Mouse (Mus musculus) ZHBTc4 (cell line): ENCODE results near the gene Pbp2.
A peak's percentile ranks its signal among the peaks of the same experiment; 100 is the strongest.

Source experiments
- DNase-seq: peaks from one replicate; pipeline ENCODE4 v3.0.0-alpha.2; 2011; ENCODE audit warnings: low read depth, low spot score

Gene Pbp2

DNA sequence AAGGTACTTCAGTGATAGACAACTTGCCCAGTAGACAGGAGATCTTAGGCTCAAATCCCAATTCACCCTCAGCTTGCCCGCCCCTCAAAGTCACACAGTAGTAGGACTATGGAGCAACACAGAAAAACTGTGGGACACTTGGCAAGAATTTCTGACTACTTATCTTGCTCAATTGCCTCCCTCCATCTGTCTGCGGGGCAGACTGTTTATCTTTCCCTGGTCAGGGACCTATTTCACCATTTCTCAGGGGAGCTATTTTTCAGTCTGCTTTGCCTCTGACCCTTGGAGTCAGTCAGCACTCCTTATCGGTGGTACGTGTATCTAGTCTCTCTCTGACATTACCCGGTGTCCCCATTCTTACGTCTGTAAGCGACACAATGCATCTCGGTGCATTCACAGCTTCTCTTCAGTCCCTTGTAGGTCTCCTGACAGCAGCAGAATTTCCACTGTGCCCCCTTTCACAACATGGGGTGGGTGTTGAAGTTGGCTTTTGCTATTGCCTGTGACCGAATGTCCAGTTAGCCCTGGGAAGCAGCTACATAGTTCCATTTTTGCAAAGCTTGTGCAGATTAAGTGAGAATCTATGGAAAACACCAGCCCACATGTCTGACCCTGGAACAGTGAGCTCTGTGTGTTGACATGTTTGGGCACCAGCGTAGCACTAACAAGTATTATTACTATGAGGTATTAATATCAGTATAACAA is 7.6 kb downstream of the Pbp2 start:
- DNase-seq, result no peak

DNA sequence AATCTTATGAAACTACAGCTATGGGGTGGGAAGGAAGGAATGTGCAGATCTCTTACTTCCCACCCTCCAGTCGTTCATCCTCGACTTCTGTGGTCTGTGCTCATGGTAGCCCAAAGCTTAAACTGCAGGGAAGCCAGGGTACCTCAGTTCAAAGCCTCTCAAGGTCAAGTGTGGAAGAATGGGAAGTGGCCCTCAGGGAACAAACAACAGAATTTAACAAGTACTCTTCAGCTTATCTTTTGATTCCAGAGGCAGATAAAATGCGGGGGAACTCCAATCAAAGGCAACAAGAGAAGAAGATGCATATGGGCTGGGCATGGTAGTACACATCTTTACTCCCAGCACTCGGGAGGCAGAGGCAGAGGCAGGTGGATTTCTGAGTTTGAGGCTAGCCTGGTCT is 9.7 kb downstream of the Pbp2 start:
- no peak for DNase-seq

DNA sequence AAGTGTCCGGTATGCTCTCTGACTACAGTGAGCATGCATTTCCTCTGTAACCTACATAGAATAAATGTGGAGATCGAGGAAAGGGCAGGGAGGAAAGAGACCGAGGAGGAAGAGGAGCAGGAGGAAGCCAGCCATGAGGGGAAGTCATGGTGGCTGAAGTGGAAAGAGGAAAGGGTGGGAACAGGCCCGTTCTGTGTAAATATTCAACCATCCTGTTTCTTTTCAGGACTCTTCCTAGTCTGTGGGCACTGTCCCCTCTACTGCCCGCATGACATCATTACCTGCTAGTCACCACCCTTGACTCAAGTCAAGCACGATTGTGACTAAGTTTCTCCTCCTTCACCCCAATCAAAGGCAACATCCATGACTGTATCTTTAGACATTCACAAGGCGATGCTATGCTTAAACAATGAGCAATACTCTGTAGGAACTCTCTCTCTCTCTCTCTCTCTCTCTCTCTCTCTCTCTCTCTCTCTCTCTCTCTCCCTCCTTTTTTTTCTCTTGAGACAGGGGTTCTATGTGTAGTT is 11.1 kb downstream of the Pbp2 start:
- DNase-seq, result no peak

DNA sequence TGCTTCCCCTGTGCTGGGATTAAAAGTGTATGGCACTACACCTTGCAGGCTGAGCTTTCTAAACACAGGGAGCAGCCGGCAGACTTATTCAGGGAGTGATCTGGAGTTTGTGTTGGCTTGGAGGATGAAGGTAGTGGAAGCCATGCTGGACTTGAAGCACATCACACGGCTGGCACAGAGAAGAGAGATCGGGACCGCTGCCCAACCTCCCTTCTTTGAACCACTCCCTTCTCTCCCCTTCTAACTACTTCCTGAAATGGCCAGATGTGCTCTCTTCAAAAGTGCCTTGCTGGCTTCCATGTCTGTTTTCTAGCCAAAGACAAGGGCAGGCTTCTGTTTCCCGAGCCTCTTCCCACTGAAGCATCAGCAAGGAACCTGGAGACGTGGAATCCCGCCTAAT is 12.6 kb downstream of the Pbp2 start:
- no peak for DNase-seq

DNA sequence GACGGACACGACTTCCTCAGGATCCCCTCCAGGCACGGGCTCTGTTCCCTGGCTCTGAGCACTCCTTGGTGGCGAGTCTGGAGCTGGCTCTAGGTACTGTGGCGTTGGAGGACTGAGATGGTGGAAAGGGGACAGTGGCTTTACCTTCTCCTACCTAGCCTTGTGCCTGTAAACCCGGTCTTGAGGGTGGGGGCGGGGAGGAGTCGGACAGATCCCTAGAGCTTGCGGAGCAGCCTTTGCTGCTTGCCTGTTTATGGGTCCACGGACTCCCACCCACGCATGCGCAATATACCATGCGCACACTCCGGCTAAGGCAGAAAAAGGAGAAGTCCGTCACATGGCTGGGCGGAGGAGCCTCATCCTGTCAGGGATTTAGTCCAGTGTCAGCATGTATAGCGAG is 13.9 kb downstream of the Pbp2 start:
- DNase-seq, result peak; percentile 77

DNA sequence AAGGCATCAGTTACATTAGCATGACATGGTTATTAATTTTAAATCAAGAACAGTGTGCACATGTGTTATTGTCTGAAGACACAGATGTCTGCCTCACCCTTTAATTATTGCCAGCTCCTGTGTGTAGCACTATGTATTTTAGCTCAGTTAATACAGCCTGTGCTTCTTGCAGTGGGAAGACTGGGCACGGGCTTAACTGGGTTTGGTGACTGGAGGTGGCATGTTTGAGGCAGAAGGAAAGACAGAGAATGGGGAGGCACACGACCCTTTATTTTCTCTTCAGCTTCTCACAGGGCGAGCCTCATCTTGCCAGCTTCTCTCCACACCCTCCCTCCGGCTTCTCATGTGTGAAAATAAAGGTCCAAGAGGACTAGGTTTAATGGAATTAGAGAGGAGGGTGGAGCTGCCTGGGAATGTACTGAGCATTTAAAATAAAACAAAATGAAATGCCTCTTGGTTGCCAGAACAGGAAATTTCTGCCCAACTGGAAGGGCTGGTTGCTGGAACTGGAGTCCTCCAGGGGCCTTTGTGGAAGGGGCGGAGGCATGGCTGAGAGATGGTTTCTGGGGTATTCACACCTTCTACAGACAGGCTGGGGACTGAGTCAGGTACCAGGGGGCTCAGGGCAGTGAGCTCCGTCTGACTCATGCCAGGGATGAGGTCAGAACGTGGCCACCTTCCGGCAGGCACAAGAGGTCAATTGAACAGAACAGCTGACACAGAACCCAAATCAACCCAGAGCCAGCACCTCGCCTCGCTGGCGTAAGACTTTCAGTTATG is 14.9 kb downstream of the Pbp2 start:
- no peak for DNase-seq

DNA sequence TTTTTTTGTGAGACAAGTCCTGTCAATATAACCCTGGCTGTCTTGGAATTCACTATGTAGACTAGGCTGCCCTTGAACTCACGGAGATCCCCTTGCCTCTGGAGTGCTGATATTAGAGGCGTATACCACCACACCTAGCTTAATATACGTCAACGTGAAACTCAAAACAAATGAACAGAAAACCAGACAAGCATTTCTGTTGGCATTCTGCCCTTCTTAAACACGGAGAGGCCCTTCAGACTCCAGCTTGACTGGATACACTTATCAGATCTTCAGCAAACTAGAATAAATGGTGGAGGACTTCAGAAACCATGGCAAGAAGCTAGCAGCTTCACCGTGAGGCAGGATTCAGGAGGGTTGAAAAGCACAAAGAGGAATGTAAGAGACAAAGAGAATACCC is 16.1 kb downstream of the Pbp2 start:
- no peak for DNase-seq

DNA sequence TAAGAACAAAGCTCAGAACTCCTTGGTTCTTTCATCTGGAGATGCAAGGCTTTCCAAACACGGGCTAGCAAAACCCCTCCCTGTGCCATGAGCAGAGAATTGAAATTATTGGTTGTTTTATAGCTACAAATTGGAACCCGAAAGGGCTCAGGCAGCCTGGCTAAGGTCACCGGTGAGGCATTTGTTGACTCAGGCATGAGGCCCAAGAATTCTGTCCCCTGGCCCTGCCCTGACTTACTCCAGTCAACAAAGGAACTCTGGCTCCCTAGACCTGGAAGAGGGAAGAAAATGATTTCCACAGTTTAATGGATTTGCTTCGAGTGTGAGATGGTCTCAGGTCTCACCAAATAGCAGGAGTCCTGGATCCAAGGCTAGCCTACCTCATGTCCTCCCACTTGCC is 17.8 kb downstream of the Pbp2 start:
- no peak for DNase-seq

DNA sequence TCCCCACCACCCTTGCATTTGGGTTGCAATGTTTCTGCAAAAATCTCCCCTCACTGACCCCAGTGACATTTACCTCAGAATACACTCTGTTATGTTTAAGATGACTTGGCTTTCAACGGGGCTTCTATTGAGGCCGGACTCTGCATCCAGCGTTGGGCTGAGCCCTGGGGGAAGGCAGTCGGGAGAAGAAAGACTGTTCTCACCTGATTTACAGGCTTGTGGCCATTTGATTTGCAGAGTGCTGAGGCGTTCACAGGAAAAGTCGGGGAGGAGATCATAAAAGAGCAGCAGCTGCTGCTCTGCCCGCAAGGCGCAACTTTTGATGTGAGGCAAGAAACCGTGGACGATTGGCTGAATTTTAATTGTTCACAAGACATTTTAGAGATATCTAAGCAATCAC is 30.3 kb downstream of the Pbp2 start:
- DNase-seq, result peak; percentile 32

DNA sequence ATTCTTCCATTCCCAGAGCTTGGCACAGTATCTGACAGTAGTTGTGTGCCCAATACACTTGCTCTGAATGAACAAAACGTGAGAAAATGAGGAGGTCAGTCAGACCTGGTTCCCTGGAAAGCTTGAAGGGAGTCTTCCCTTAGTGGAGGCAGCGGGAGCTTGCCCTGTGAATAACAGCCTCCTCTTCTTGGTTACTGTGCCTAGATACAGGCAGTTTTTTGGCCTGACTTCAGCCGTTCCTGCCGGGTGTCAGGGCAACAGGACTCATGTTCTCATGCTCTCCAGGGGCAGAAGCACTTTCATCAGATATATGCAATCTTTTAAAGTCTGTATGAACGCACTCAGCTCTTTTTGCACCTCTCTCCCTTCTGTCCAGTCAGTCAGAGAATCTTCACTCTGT is 30.9 kb downstream of the Pbp2 start:
- DNase-seq, result peak; percentile 34

DNA sequence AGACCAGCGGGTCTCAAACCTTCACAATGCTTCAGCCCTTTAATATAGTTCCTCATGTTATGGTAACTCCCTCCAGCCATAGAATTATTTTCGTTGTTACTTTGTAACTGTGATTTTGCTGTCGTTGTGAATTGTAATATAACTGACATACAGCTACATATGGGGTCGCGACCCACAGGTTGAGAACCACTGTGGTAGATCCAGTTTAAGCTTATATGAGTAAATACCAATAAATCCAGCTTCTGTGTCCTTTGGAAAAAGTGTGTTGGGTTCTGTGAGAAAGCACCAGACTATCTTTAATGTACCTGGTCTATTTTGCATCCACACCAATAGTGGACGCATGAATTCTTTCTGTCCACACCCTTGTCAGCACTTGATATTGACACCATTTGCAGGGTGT is 31.9 kb downstream of the Pbp2 start:
- DNase-seq, result no peak

DNA sequence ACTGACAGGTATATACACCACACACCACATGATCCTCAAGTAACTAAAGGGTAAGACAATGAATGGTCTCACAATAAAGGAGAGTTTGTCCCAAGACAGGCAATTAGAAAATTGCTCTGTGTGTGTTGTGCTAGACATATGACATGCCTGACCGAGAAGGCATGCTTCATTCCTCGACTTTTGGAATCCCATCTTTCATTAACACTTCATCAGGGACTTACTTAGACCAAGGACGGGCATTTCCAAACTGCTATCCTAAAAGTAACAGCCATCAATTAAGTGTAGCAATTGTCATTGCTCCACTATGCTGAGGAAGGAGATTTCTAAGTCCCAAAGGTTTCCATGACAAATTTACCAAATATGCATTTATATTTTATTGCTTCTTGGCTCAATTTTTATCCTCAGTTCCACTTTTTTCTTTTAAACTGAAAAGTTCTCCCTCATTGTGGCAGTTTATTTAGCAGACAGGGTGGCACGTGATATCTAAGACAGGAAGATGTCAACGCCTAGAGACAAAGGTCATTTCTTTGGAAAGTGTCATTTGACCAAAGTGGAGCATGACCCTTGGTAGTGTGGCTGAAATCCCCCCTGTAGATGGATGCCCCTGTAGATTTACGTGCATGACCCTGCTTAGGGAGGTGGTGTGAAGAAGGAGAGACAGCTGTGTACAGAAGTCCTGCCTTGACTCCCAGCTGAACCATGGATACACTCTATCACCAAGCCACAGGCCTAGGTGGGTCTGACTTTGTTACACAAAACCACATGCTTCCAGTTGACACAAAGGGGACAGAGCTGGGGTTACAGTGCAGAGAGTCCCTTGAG is 33.5 kb downstream of the Pbp2 start:
- no peak for DNase-seq

DNA sequence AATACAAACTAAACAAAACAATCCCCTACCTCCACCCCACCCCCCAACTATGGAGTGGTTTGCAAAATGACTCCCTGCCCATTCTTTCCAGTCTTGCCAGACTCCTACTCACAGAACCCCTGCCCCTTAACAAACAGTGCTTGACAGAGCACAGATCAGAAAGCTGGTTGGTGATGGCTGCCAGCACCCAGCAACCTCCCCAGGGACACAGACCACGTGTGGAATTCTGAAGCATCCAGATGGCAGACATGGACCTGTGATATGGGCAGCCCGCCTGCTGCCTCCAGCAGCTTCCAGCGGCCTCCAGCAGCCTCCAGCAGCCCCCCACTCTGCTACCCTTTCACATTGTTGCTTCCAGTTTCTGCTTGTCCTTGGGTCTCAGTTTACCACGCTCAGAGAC is 35.0 kb downstream of the Pbp2 start:
- no peak for DNase-seq

DNA sequence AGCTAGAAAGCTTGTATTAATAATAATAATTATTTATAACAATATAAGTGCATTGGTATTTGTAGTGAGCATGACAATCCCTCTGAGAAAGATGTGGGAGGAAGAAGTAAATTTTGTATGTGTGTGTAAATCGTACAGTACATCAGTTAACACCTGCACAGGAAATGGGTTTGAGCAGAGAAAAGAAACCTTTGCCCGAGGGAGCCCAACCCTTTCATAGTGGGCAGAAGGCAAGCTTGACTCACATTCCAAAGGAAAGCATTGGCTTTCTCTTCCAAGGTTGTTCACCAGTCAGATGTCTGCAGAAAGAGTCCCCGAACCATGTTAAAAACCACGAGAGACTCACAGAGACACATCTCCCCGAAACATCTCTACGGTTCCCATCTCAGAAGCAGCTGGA is 37.1 kb downstream of the Pbp2 start:
- DNase-seq, result no peak

DNA sequence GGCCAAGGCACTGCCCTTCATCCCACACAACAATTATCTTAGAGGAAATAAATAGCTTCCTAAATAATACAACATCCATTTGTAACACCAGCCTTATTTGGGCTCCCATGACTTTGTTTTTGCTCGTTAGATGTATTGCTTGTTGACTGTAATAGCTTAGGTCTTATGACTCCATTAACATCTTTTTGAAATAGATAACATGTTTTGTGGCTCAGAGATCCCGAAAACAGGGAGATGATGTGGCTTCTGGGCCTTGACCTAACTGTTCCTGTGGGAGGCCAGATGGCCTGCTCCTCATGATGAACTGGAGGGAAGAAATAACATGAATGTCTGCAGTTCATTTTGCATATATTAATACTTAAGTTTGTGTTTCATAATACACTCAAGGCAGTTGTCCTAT is 38.4 kb downstream of the Pbp2 start:
- no peak for DNase-seq

DNA sequence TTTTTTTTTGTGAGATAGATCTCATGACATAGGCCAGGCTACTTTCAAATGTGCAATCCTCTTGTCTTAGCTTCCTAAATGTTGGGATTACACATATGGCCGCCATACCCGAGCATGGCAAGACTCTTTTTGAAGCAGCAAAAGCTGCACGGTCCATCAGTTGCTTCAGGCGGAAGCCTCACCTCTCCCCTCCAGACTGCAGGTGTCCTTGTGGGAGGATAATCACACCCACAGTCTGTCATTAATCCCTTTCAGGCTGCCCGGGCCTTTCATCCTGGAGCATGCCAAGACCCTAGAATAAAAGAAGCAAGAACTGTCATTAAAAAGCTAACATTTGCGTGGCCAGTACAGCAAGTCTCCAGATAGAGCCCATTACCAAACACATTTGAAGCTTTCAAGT is 40.6 kb downstream of the Pbp2 start:
- DNase-seq, result peak; percentile 33

DNA sequence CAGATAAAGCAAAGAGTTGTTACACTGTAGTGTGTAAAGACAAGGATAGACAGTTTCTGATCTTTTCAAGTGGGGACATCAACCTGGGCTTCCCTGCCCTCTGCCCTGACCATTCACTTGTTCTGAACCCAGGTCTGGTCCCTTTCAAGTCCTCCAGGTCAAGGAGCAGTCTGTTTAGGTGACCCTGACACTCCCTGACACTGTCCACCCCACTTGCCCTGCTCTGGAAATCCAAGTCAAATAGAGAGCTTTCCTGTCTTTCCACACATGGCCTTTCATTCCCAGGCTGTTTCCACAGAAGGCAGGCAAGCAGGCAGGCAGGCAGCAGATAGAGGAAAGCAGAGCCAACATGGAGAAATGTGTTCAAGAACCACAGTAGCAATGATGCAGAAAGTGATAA is 41.8 kb downstream of the Pbp2 start:
- DNase-seq, result no peak

DNA sequence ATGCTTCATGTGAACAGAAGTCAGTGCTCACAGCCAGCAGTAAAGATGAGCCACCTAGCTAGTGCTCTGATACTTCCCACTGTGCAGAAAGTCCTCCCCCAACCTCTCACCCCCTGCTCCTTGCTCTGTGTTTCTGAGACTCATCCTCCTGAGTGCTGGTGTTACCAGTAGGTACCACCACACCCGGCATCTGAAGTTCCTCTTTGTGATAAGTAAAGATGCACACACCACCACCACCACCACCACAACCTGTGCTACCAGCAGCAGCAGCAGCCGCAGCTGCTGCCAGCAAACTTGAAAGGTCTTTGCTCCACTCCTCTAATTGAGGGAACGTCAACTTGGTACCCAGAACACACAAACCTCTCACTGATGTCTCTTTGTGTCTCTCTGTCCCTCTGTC is 43.0 kb downstream of the Pbp2 start:
- no peak for DNase-seq

DNA sequence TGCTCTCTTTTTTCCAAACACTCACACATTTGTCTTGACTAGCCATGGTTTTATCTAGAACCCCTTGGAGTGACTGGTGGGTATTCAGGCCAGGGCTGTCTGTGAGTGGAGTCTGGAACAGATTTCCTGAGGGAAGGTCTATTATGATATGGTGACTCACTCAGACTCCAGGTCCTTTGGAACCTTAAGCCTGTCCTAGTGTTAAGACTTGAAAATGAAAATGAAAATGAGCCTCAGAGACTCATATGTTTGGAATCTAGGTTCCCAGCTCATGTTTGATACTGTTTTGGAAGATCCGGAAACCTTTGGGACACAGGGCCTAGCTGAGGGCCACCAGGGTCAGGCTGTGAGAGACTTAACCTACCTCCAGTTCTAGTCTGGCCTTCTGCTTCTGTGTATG is 44.1 kb downstream of the Pbp2 start:
- no peak for DNase-seq

DNA sequence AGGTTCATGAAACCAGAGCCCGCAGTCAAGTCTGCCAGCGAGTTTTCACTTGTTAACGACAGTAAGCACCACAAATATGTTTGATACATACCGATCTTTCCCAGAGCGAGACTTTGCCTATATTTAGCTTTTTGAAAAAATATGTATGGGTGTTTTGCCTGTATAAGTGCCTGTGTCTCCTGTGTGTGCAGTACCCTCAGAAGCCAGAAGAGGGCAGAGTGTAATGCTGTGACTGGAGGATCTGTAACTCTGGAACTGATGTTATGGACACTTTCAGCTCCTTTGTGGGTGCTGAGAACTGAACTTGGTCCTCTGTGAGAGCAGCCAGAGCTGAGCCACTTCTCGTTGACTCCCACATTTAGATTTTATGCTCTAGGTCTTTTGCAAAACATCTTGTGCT is 46.1 kb downstream of the Pbp2 start:
- peak; percentile 62 for DNase-seq

DNA sequence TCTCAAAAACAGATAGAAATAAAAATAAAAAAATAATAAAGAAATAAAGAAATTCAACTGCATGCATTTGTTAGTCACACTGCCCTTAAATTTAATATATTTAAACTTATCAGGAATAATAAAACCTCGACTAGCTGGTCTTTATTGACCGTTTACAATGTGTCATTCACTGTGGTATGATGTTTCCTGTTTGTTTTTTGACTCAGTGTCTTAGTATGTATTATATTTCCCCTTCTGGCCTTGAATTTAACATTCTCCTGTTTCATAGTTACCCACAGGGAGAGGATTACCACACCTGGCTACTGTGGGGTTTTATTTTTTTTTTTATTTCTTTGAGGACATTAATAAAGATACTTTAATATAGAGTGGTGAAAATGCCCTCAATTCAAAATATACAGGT is 47.6 kb downstream of the Pbp2 start:
- DNase-seq, result no peak

DNA sequence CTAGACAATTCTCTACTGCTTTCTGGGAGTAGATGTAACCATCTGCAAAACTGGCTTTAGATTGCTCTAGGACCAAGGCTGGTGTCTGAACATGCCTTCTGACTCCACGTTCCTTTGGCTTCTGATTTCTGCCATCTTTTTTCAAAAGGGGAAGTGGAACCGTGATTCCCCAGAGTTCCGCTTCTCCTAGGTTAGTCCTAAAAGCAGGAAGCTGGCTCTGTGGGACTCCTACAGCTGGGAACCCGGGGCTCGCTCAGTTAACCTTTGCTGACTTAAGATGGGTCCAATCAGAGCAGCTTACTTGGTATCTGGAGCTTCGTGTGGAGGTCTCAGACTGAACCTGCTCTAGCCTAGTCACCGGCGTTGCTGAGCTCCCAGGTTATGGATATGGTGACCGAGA is 49.1 kb downstream of the Pbp2 start:
- DNase-seq, result no peak
